ENCODE assay signal across 12 mouse cellular contexts in genomic region chr10:116750895-116751294, GRCm38 (mm10).
A peak's percentile ranks its signal among the peaks of the same experiment; 100 is the strongest.
DNase-seq lines count a peak whose midpoint lies in the region; ATAC-seq and TF ChIP-seq lines count a peak whose summit lies in the region.
"Had no signal": no experiment of that assay in that cellular context is flagged by ENCODE, and none has a peak within 500 bp of the region (broad histone marks: within the 10 kb centered on the region; RNA-seq: fewer than 3 reads in every experiment).

No protein-coding gene starts in this region.

- no peaks in the 10 kb centered on the region for H3K27me3 ChIP-seq in kidney, postnatal 0 days (ENCODE audit: insufficient read depth, low read length)
- H3K27me3 ChIP-seq: liver, embryonic 13.5 days had no signal

- H3K27ac ChIP-seq in gastrocnemius, adult 2 months: peak overlapping the region; percentile 74
- H3K27ac ChIP-seq in kidney, postnatal 0 days: no peak overlapping the region
- H3K27ac ChIP-seq: hindbrain, embryonic 14.5 days; liver, embryonic 13.5 days; midbrain, embryonic 10.5 days had no signal

- H3K36me3 ChIP-seq in kidney, postnatal 0 days (ENCODE audit: insufficient read depth, low read length): no peaks in the 10 kb centered on the region
- H3K36me3 ChIP-seq: liver, embryonic 13.5 days; midbrain, embryonic 10.5 days had no signal

- no peaks in the 10 kb centered on the region for H3K9me3 ChIP-seq in kidney, postnatal 0 days (replicated peaks; ENCODE audit: low read length)
- H3K9me3 ChIP-seq: liver, embryonic 13.5 days; midbrain, embryonic 10.5 days had no signal

- H3K9ac ChIP-seq in kidney, postnatal 0 days (ENCODE audit: low read depth, low read length): no peak overlapping the region
- H3K9ac ChIP-seq: hindbrain, embryonic 14.5 days; liver, embryonic 13.5 days had no signal

- H3K4me1 ChIP-seq in kidney, postnatal 0 days (replicated peaks; ENCODE audit: insufficient read depth, low read length): no peaks in the 10 kb centered on the region
- H3K4me1 ChIP-seq: liver, embryonic 13.5 days; midbrain, embryonic 10.5 days had no signal

- no peak overlapping the region for H3K4me2 ChIP-seq in kidney, postnatal 0 days (ENCODE audit: low read length)
- H3K4me2 ChIP-seq: hindbrain, embryonic 14.5 days; liver, embryonic 13.5 days had no signal

- WGBS in kidney, postnatal 0 days: 45% methylated on average over 14 of the region's 14 CpGs

- no peak for DNase-seq in gastrocnemius, adult 2 months
- DNase-seq in gastrocnemius, postnatal 4 days (ENCODE audit: low spot score in 2 of 2): no peak
- DNase-seq in heart, adult 9 months (ENCODE audit: low spot score in 2 of 2): peak; percentile 69 to 81
- DNase-seq in kidney, postnatal 0 days (ENCODE audit: low spot score): peak; percentile 60
- DNase-seq in lung, postnatal 10 days: peak; percentile 54
- DNase-seq in left cerebral cortex, adult 8-10 months (ENCODE audit: low spot score in 2 of 2): no peak
- no peak for DNase-seq in cerebellum, postnatal 10 days
- DNase-seq in spleen, postnatal 10 days (ENCODE audit: low spot score in 2 of 2): no peak
- DNase-seq: liver, embryonic 13.5 days had no signal

- no peak for ATAC-seq in kidney, postnatal 0 days (replicated peaks; ENCODE audit: low FRiP score, low read depth)

- H3K4me3 ChIP-seq in gastrocnemius, adult 2 months: no peak overlapping the region
- no peak overlapping the region for H3K4me3 ChIP-seq in kidney, postnatal 0 days (replicated peaks; ENCODE audit: low read depth, low read length)
- H3K4me3 ChIP-seq: erythroblast, embryonic 14.5 days; liver, embryonic 13.5 days; midbrain, embryonic 10.5 days had no signal

- intact Hi-C loops in gastrocnemius, adult 2 months (cut with DNase I): no loop called here

- TF ChIP-seq CTCF in gastrocnemius, adult 2 months (IDR thresholded peaks at IDR 0.05): no peak
- TF ChIP-seq CTCF in kidney, postnatal 0 days (IDR thresholded peaks at IDR 0.05; ENCODE audit: low read depth): no peak

Comparison
In these comparisons a context has a peak if more than half of its experiments do, and no peak if none do; other contexts are left out.
1. DNase-seq: peak in heart, adult 9 months (2 of 2), kidney, postnatal 0 days (single experiment) and lung, postnatal 10 days (single experiment); none in gastrocnemius, adult 2 months (single experiment), gastrocnemius, postnatal 4 days (0 of 2), left cerebral cortex, adult 8-10 months (0 of 2), cerebellum, postnatal 10 days (0 of 2) and spleen, postnatal 10 days (0 of 2).